Mouse (Mus musculus): ENCODE results near the gene Maco1. TPM values are rescaled to one million over a fixed set of nuclear protein-coding genes. Genes with fewer than 3 reads are reported as not detected.

The Maco1 gene
- polyA plus RNA-seq, 1 experiment = 1.4 TPM

DNA sequence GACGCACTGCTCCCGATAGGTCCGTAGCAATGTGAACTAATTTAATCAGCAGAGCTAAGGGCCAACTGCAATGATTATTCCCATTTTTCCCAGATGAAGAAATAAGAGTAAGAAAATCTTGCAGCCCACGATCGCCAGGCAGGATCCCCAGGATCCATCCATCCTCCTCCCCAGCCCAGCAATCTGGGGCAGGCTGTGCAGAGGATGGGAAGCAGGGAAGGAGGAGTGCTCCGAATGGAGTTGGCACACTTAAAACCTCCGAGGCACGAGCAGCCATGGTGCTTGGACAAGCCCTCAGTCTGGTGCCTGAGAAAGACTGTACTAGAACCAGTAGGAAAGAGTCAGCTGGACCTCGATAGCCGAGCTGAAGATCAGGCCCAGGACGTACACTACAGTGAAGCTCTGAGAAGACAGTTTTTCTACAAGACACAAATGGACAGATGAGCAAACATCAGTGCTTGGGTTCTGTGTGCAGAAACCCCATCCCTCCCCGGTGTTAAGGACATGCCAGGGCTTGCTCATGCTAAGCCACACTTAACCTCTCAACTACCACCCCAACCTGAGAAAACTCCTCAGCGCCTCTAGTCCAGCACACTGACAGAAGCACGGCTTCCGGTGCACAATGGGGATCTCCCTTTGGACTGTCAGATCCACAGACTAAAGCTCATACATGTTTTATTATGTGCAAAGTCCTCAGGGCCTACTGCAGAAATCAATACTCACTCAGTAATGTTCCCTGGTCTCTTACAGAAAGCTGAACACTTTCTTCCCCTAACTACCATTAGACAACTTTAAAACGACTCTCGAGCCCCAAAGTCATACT, 39.5 kb downstream of the Maco1 start:
- Histone ChIP-seq H3K36me3 (ENCODE audit: control insufficient read depth) (peaks cover 93% of the 10 kb centered on the region), H3K27me3 (ENCODE audit: control insufficient read depth) (no peaks in the 10 kb centered on the region), H3K9me3 (ENCODE audit: control insufficient read depth, low read length) (no peaks in the 10 kb centered on the region), H3K4me1 (ENCODE audit: control insufficient read depth) (peaks cover 4% of the 10 kb centered on the region), H3K4me3 (replicated peaks) (no peak overlapping the region)
- TF ChIP-seq GATA1 (IDR thresholded peaks at IDR 0.05; ENCODE audit: low read length) = no peak
- TF ChIP-seq TAL1 (IDR thresholded peaks at IDR 0.05; ENCODE audit: low read length) = no peak

DNA sequence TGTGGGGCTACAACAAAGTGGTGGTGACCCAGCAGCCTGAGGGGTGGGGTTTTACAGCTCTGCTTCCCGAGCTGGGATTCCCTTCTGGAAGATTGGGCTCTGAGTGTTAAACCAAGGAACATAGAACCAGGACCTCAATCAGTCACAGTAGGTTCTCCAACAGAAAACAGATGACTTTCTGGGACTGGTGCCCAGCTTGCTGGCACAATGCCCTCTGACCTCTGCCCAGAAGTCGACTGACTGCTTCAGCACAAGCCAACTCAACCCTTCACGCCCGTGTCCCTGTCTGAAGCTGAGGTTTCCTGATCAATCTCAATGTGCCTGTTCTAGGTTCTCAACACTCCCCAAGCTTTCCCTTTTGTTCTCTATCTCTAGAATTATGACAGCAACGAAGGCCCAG, 48.4 kb downstream of the Maco1 start:
- no peaks in the 10 kb centered on the region for H3K9me3 ChIP-seq (ENCODE audit: control insufficient read depth, low read length)
- H3K4me3 ChIP-seq (replicated peaks) = no peak overlapping the region
- H3K36me3 ChIP-seq (ENCODE audit: control insufficient read depth) = peaks cover 99% of the 10 kb centered on the region
- H3K4me1 ChIP-seq (ENCODE audit: control insufficient read depth) = no peaks in the 10 kb centered on the region
- H3K27me3 ChIP-seq (ENCODE audit: control insufficient read depth) = no peaks in the 10 kb centered on the region
- TF ChIP-seq TAL1 (IDR thresholded peaks at IDR 0.05; ENCODE audit: low read length) = no peak
- TF ChIP-seq GATA1 (IDR thresholded peaks at IDR 0.05; ENCODE audit: low read length) = no peak

DNA sequence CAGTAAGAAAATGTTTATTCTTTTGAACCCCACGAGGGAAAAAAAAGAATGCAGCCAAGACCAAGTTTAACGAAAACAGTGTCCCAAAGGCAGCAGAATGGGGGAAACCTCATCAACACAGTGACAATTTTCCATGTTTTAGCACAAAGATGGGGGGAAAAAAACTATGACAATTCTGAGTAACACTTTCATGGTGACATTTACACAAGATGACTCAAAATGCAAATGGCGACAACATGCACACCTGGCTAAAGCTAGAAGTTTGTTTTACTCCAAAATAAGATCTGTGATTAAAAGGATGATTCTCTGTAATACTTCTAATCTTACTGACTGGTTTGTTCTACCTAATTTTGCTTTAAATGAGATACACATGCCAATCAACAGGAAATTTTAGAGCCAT, 50.4 kb downstream of the Maco1 start:
- no peaks in the 10 kb centered on the region for H3K27me3 ChIP-seq (ENCODE audit: control insufficient read depth)
- H3K9me3 ChIP-seq (ENCODE audit: control insufficient read depth, low read length) = no peaks in the 10 kb centered on the region
- H3K4me1 ChIP-seq (ENCODE audit: control insufficient read depth) = peaks cover 5% of the 10 kb centered on the region
- H3K4me3 ChIP-seq (replicated peaks) = no peak overlapping the region
- peaks cover 79% of the 10 kb centered on the region for H3K36me3 ChIP-seq (ENCODE audit: control insufficient read depth)
- TF ChIP-seq TAL1 (IDR thresholded peaks at IDR 0.05; ENCODE audit: low read length) (no peak), GATA1 (IDR thresholded peaks at IDR 0.05; ENCODE audit: low read length) (no peak)

DNA sequence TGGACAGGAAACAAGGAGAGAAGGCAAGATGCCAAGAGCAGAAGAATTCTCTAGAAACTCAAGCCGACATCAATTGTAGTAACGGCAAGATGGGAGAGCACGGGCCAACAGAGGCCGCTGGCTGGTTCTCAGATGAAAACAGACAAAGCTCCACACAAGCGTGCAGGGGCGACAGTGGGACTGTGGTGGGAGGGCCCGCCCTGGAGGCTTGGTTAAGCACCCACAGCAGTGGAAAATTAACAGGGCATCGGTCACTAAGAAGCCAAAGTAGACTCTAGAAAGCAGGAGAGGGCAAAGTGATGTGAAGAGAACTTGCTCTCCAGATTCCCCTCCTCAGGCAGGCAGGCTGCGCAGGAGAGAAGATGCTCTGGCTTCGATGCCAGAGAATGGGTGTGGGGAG, 51.0 kb downstream of the Maco1 start:
- peaks cover 10% of the 10 kb centered on the region for H3K4me1 ChIP-seq (ENCODE audit: control insufficient read depth)
- no peaks in the 10 kb centered on the region for H3K9me3 ChIP-seq (ENCODE audit: control insufficient read depth, low read length)
- peaks cover 73% of the 10 kb centered on the region for H3K36me3 ChIP-seq (ENCODE audit: control insufficient read depth)
- H3K4me3 ChIP-seq (replicated peaks) = no peak overlapping the region
- TF ChIP-seq GATA1 (IDR thresholded peaks at IDR 0.05; ENCODE audit: low read length) = no peak
- TF ChIP-seq TAL1 (IDR thresholded peaks at IDR 0.05; ENCODE audit: low read length) = no peak
- H3K27me3 ChIP-seq (ENCODE audit: control insufficient read depth) = no peaks in the 10 kb centered on the region

DNA sequence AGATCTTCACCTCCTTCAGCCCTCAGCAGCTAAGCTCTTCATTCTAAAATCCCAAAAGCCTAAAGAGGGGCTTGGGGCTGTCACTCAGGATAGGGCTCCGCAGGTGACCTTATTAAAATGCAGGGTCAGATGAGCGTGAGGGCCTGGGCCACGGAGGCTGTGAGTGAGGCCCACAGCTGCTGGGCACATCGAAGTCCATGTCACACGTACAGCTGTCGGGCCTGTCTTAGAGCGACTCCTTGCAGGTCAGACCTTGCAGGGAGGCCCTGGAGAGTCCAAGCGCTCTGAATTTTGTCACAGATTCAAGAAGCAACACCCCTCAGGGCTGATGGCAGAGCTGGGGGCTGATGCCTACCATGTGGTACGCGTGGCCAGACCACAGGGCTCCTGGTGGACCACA, 52.5 kb downstream of the Maco1 start:
- no peaks in the 10 kb centered on the region for H3K27me3 ChIP-seq (ENCODE audit: control insufficient read depth)
- no peak for TF ChIP-seq GATA1 (IDR thresholded peaks at IDR 0.05; ENCODE audit: low read length)
- TF ChIP-seq TAL1 (IDR thresholded peaks at IDR 0.05; ENCODE audit: low read length) = no peak
- H3K4me1 ChIP-seq (ENCODE audit: control insufficient read depth) = peaks cover 24% of the 10 kb centered on the region
- no peaks in the 10 kb centered on the region for H3K9me3 ChIP-seq (ENCODE audit: control insufficient read depth, low read length)
- no peak overlapping the region for H3K4me3 ChIP-seq (replicated peaks)
- H3K36me3 ChIP-seq (ENCODE audit: control insufficient read depth) = peaks cover 58% of the 10 kb centered on the region

DNA sequence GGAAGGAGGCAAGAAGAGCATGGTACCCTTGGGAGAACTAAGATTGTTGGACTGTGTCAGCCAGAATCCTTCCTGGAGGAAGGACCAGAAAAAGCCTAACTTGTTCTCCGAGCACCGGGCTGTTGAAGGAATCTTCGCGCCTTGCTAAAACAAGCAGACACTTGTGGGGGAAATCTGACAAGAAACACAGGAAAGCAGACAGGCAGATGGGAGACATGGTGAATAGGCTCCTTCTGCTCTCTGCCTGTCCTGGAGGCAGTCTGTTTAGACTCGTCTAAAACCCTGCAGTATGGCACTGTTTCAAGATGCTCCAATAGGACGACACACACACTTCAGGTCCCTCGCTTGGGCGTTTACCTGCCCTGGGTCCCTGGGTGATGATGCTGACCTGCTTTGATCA, 53.0 kb downstream of the Maco1 start:
- H3K36me3 ChIP-seq (ENCODE audit: control insufficient read depth) = peaks cover 52% of the 10 kb centered on the region
- TF ChIP-seq TAL1 (IDR thresholded peaks at IDR 0.05; ENCODE audit: low read length) = no peak
- TF ChIP-seq GATA1 (IDR thresholded peaks at IDR 0.05; ENCODE audit: low read length) = no peak

DNA sequence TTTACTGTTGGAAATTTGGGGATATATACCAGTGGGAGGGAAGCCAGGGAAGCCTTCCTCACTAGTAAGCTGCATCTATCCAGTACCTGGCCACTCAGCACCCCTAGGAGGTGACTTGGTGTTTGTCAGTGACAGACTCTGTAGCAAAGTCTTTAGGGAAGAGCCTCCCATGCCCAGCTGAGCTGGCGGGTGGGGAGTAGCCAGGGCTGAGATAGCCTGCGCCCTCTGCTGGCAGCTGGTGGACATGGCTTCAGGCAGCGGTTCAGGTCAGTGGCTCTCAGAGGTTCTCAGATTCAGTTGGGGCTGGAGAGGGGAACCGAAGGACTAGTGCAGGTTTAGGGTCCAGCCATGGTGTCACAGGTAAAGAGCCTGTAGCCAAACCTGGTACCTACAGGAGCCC, 53.9 kb downstream of the Maco1 start:
- no peaks in the 10 kb centered on the region for H3K27me3 ChIP-seq (ENCODE audit: control insufficient read depth)
- H3K9me3 ChIP-seq (ENCODE audit: control insufficient read depth, low read length) = no peaks in the 10 kb centered on the region
- peaks cover 44% of the 10 kb centered on the region for H3K36me3 ChIP-seq (ENCODE audit: control insufficient read depth)
- peaks cover 30% of the 10 kb centered on the region for H3K4me1 ChIP-seq (ENCODE audit: control insufficient read depth)
- TF ChIP-seq TAL1 (IDR thresholded peaks at IDR 0.05; ENCODE audit: low read length) (no peak), GATA1 (IDR thresholded peaks at IDR 0.05; ENCODE audit: low read length) (no peak)
- no peak overlapping the region for H3K4me3 ChIP-seq (replicated peaks)

More for the DNA sequence above, 53.0 kb downstream of the Maco1 start:
- Histone ChIP-seq H3K27me3 (ENCODE audit: control insufficient read depth) (no peaks in the 10 kb centered on the region), H3K4me1 (ENCODE audit: control insufficient read depth) (peaks cover 30% of the 10 kb centered on the region), H3K4me3 (replicated peaks) (no peak overlapping the region), H3K9me3 (ENCODE audit: control insufficient read depth, low read length) (no peaks in the 10 kb centered on the region)

DNA sequence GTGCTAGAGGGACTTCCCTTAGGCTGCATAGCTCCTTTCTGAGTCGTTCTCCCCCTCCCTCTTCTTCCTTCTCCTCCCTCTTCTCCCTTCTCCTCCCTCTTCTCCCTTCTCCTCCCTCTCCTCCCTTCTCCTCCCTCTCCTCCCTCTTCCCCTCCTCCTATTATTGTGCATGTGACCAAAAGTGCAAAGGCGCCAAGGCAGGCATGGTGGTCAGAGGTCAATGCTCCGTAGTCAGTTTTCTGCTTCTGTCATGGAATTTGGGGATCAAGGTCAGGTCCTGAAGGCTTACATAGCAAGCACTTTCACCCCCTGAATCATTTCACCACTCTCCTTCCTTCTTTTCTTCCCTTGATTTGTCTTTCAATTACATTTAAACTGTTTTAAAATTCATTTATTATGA, 54.3 kb downstream of the Maco1 start:
- Histone ChIP-seq H3K9me3 (ENCODE audit: control insufficient read depth, low read length) (no peaks in the 10 kb centered on the region), H3K4me1 (ENCODE audit: control insufficient read depth) (peaks cover 30% of the 10 kb centered on the region), H3K4me3 (replicated peaks) (no peak overlapping the region), H3K36me3 (ENCODE audit: control insufficient read depth) (peaks cover 40% of the 10 kb centered on the region), H3K27me3 (ENCODE audit: control insufficient read depth) (no peaks in the 10 kb centered on the region)
- no peak for TF ChIP-seq GATA1 (IDR thresholded peaks at IDR 0.05; ENCODE audit: low read length)
- no peak for TF ChIP-seq TAL1 (IDR thresholded peaks at IDR 0.05; ENCODE audit: low read length)

DNA sequence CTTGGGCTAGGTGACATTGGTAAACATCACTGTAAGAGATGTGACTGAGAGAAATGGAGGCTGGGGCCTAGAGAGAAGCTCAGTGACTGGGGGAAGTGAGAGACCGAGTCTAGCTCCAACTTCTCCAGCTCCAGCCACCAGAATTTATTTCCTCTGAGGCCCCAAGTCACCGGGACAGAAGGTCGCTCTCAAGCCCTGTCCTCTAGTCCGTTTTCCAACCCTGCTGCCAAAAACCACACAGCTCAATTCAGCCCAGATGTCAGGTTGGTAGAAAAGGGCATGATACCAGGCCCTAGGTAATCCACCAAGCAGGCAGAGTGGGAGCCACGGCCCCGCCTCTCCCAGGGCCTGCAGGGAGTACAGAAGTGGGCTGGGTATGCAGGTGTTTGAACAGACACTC, 55.5 kb downstream of the Maco1 start:
- no peak for TF ChIP-seq TAL1 (IDR thresholded peaks at IDR 0.05; ENCODE audit: low read length)
- no peak for TF ChIP-seq GATA1 (IDR thresholded peaks at IDR 0.05; ENCODE audit: low read length)
- Histone ChIP-seq H3K4me3 (replicated peaks) (no peak overlapping the region), H3K9me3 (ENCODE audit: control insufficient read depth, low read length) (no peaks in the 10 kb centered on the region), H3K36me3 (ENCODE audit: control insufficient read depth) (peaks cover 27% of the 10 kb centered on the region), H3K27me3 (ENCODE audit: control insufficient read depth) (no peaks in the 10 kb centered on the region), H3K4me1 (ENCODE audit: control insufficient read depth) (peaks cover 33% of the 10 kb centered on the region)

Measured in erythroblast, embryonic 14.5 days (primary cell).